Mouse (Mus musculus): ENCODE data around the gene Gm47283. TPM values are rescaled to one million over a fixed set of nuclear protein-coding genes. Genes with fewer than 3 reads are reported as not detected.

The Gm47283 gene
- polyA plus RNA-seq, 1 experiment, result not detected

Other genes starting within 250 kb of the Gm47283 start
- not detected in 2 replicates for gene Gm21860, start 29.9 kb upstream of the Gm47283 start, polyA plus RNA-seq (2012; rRNA removed)
- not detected in 2 replicates for gene Gm21748, start 54.4 kb downstream of the Gm47283 start, polyA plus RNA-seq (2012; rRNA removed)

Measured in urinary bladder, adult 2 months (tissue).